Mouse (Mus musculus) retina, adult 2 months (tissue): ENCODE measurements around the gene Gm16434.
"Not testable (repeated sequence)": the region's sequence is repeated elsewhere in the genome, so short reads cannot be mapped to it uniquely, and the experiment has no call there.

Source experiments
- DNase-seq: peaks from one replicate; pipeline ENCODE4 v3.0.0-alpha.2; 2012; ENCODE audit warnings: low read depth, low spot score

Gene Gm16434

GRCm38 (mm10) chr14:7194440-7194839, at the start of gene Gm16434:
TSS of gene Gm16434 (minus strand) at chr14:7194540.
- not testable (repeated sequence) for DNase-seq

- not testable (repeated sequence) for DNase-seq
These were observed 49.2 kb upstream of the Gm16434 start for GRCm38 (mm10) chr14:7243498-7243897.

- DNase-seq: not testable (repeated sequence)
These were observed 5.7 kb upstream of the Gm16434 start for GRCm38 (mm10) chr14:7200070-7200469.

- not testable (repeated sequence) for DNase-seq
These were observed 19.8 kb downstream of the Gm16434 start, which contains the start of gene Gm3512 for GRCm38 (mm10) chr14:7174483-7174971. TSS of gene Gm3512 (minus strand) at chr14:7174533.
